In genomic region chr5:117880916-117881555, GRCm38 (mm10) we compare ENCODE assay signal across 12 mouse cellular contexts.
A peak's percentile ranks its signal among the peaks of the same experiment; 100 is the strongest.
DNase-seq lines count a peak whose midpoint lies in the region; ATAC-seq lines count a peak whose summit lies in the region.
"Had no signal": no experiment of that assay in that cellular context is flagged by ENCODE, and none has a peak within 500 bp of the region (broad histone marks: within the 10 kb centered on the region; RNA-seq: fewer than 3 reads in every experiment).

No protein-coding gene starts in this region.

- H3K36me3 ChIP-seq in forebrain, embryonic 15.5 days = no peaks in the 10 kb centered on the region
- H3K36me3 ChIP-seq in forebrain, embryonic 11.5 days (ENCODE audit: control insufficient read depth, insufficient read depth, low read length) = no peaks in the 10 kb centered on the region
- no peaks in the 10 kb centered on the region for H3K36me3 ChIP-seq in intestine, embryonic 16.5 days (ENCODE audit: control insufficient read depth, insufficient read depth, low read length)
- H3K36me3 ChIP-seq: heart, embryonic 15.5 days had no signal

- WGBS in forebrain, embryonic 15.5 days = 67% methylated on average over 9 of the region's 9 CpGs
- WGBS in forebrain, embryonic 11.5 days = 87% methylated on average over 9 of the region's 9 CpGs
- 83% methylated on average over 9 of the region's 9 CpGs for WGBS in intestine, embryonic 16.5 days

- H3K4me2 ChIP-seq in forebrain, embryonic 15.5 days (replicated peaks) = no peak overlapping the region
- no peak overlapping the region for H3K4me2 ChIP-seq in forebrain, embryonic 11.5 days (ENCODE audit: low read depth, low read length, severe bottlenecking)
- H3K4me2 ChIP-seq in intestine, embryonic 16.5 days (ENCODE audit: low read depth, low read length) = no peak overlapping the region
- H3K4me2 ChIP-seq: heart, embryonic 15.5 days had no signal

- H3K27ac ChIP-seq in forebrain, embryonic 15.5 days (replicated peaks) = peak overlapping the region; percentile 55
- H3K27ac ChIP-seq in forebrain, embryonic 11.5 days (ENCODE audit: low read depth, low read length) = no peak overlapping the region
- no peak overlapping the region for H3K27ac ChIP-seq in intestine, embryonic 16.5 days (ENCODE audit: low read length)
- H3K27ac ChIP-seq: heart, embryonic 15.5 days had no signal

- ATAC-seq in forebrain, embryonic 15.5 days (replicated peaks) = peak; percentile 72
- no peak for ATAC-seq in forebrain, embryonic 11.5 days (replicated peaks; ENCODE audit: low FRiP score)
- no peak for ATAC-seq in intestine, embryonic 16.5 days

- H3K9me3 ChIP-seq in forebrain, embryonic 15.5 days = no peaks in the 10 kb centered on the region
- H3K9me3 ChIP-seq in forebrain, embryonic 11.5 days (ENCODE audit: control insufficient read depth, low read length) = no peaks in the 10 kb centered on the region; the same call in 1 of the 2 replicates
- H3K9me3 ChIP-seq in intestine, embryonic 16.5 days (ENCODE audit: control insufficient read depth, low read length) = no peaks in the 10 kb centered on the region
- H3K9me3 ChIP-seq: heart, embryonic 15.5 days had no signal

- peaks cover 5% of the 10 kb centered on the region for H3K4me1 ChIP-seq in forebrain, embryonic 15.5 days
- no peaks in the 10 kb centered on the region for H3K4me1 ChIP-seq in forebrain, embryonic 11.5 days (replicated peaks; ENCODE audit: control insufficient read depth, insufficient read depth, low read length)
- H3K4me1 ChIP-seq in intestine, embryonic 16.5 days (ENCODE audit: control insufficient read depth, insufficient read depth, low read length) = no peaks in the 10 kb centered on the region
- H3K4me1 ChIP-seq: heart, embryonic 15.5 days had no signal

- no peaks in the 10 kb centered on the region for H3K27me3 ChIP-seq in forebrain, embryonic 15.5 days
- no peaks in the 10 kb centered on the region for H3K27me3 ChIP-seq in forebrain, embryonic 11.5 days (ENCODE audit: control insufficient read depth, insufficient read depth, low read length)
- no peaks in the 10 kb centered on the region for H3K27me3 ChIP-seq in intestine, embryonic 16.5 days (replicated peaks; ENCODE audit: control insufficient read depth, insufficient read depth, low read length)
- H3K27me3 ChIP-seq: heart, embryonic 15.5 days had no signal

- H3K9ac ChIP-seq in forebrain, embryonic 15.5 days (replicated peaks) = no peak overlapping the region
- H3K9ac ChIP-seq in forebrain, embryonic 11.5 days (ENCODE audit: low read length) = no peak overlapping the region
- no peak overlapping the region for H3K9ac ChIP-seq in intestine, embryonic 16.5 days (ENCODE audit: low read depth, low read length)
- H3K9ac ChIP-seq: heart, embryonic 15.5 days had no signal

- no peak overlapping the region for H3K4me3 ChIP-seq in forebrain, embryonic 15.5 days
- no peak overlapping the region for H3K4me3 ChIP-seq in forebrain, embryonic 11.5 days (ENCODE audit: low read depth, low read length)
- no peak overlapping the region for H3K4me3 ChIP-seq in intestine, embryonic 16.5 days (ENCODE audit: low read length)
- H3K4me3 ChIP-seq: heart, embryonic 15.5 days had no signal

- no peak for DNase-seq in forebrain, embryonic 11.5 days (ENCODE audit: low spot score)
- DNase-seq in right cerebral cortex, adult 18-20 months = peak; percentile 37
- no peak for DNase-seq in right cerebral cortex, postnatal 4 days
- peak; percentile 67 for DNase-seq in cerebellum, adult 8-10 months
- peak; percentile 5 to 22 for DNase-seq in right cerebral cortex, postnatal 36 days (ENCODE audit: low spot score in 2 of 2)
- DNase-seq in urinary bladder, postnatal 10 days (ENCODE audit: low spot score) = no peak
- DNase-seq: gastrocnemius, postnatal 14 days; kidney, postnatal 4 days; lung, postnatal 36 days had no signal

Comparison
In these comparisons a context has a peak if more than half of its experiments do, and no peak if none do; other contexts are left out.
1. DNase-seq: peak in right cerebral cortex, adult 18-20 months (single experiment), cerebellum, adult 8-10 months (single experiment) and right cerebral cortex, postnatal 36 days (2 of 2); none in forebrain, embryonic 11.5 days (single experiment), right cerebral cortex, postnatal 4 days (single experiment) and urinary bladder, postnatal 10 days (single experiment).